Mouse (Mus musculus) kidney, adult 11 months (tissue): Measurements from ENCODE around the gene Tmem190.
"Not testable (repeated sequence)": the region's sequence is repeated elsewhere in the genome, so short reads cannot be mapped to it uniquely, and the experiment has no call there.

ENCODE experiments used
- DNase-seq: peaks from one replicate; pipeline ENCODE4 v3.0.0; 2022

The Tmem190 gene

DNA sequence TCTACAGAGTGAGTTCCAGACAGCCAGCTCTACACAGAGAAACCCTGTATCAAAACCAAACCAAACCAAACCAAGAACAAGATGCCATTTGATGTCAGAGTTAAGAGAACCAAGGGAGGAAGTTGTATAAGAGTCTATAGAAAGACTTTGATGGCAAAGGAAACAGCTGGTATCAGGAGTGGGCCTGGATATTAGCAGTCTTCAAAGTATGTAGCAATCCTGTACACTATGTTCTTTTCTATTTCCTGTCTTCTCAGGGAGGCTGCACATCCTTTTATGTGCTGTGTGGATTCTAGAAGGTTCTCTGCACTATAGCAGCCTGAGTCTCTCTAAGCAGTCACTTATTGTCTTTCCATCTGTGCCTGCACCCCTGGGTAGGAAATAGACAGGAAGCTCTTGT is 33.8 kb downstream of the Tmem190 start:
- DNase-seq = no peak

GRCm38 (mm10) chr7:4820925-4821324 is 38.2 kb downstream of the Tmem190 start:
- not testable (repeated sequence) for DNase-seq

DNA sequence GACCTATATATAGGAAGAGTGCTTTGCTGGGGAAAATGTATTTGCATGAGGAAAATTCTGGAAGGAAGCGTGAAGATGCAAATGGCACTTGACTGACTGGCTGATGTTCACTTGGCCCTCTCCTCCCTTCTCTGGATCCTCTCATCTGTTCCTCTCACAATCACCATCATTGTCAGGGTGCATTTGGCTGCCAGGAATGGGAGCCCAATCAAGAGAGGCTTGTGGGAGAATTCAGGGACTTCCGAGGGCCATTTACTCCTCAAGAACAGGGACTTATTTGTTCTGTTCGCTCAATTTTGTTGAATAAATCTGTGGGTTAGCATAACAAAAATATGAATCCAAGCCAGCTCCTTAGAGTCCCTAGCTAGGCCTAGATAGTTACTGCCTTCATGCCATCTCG is 39.0 kb downstream of the Tmem190 start:
- no peak for DNase-seq

- peak; percentile 46 for DNase-seq
Measured at GRCm38 (mm10) chr7:4822162-4822907, 39.6 kb downstream of the Tmem190 start.

- DNase-seq = no peak
Measured at GRCm38 (mm10) chr7:4825365-4825764, 42.6 kb downstream of the Tmem190 start.

DNA sequence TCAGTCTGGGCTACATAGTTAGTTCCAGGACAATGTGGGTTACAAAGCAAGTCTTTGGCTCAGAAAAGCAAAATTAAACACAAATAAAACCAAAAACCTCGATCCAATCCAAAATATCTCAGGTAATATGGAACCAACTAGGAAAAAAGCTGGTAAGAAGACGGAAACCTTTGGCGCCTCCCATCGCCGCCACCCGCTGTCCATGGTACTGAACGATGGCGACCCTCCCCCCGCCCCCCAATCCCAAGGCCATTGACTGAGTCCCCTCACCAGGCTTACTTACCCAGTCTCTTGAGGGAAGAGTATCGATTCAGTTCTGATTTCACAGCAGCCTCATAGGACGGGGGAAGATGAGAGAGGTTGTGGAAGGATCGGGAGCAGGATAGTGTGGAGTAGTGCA is 47.7 kb downstream of the Tmem190 start:
- DNase-seq = no peak
